Mouse (Mus musculus): ENCODE data around the gene Robo1. TPM values are rescaled to one million over a fixed set of nuclear protein-coding genes. Genes with fewer than 3 reads are reported as not detected.

Gene Robo1
- total RNA-seq, 2 experiments from 2014 or later = 101 to 104 TPM

DNA sequence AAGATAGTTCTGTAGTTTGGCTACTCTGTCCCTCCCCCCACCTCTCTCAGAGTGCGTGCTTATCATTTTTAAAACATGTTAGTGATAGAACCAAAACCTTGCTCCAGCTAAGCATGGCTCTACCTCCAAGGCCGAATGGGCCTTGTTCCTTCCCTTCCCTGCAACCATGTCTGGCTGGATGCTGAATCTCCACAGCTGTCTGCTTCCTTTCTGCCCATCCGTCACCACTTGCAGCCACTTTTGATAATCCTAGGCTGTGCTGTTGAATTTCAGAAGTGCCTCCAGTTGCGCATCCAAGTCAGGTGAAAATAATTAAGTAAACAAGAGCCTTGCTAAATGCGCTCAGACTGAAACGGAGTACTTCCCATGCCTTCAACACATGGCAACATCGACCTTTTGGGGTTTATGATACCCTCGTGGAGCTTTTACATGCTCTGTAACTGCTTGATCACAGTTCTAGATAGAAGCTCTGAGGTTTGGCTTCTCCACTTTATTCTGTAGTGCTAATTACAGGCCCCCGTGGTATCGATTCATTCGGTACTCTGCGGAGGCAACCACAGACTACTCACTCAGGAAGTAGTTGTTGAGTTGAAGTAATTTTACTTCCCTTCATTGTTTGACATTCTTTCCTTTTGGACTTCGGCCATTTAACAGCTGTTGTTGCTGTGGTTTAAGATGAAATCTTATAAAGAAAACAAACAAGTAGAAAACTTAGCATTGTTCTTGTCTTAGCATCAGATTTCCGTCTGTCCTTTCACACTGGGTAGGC is 413.8 kb downstream of the Robo1 start:
- DNase-seq (ENCODE audit: low spot score in 2 of 2) = no peak

DNA sequence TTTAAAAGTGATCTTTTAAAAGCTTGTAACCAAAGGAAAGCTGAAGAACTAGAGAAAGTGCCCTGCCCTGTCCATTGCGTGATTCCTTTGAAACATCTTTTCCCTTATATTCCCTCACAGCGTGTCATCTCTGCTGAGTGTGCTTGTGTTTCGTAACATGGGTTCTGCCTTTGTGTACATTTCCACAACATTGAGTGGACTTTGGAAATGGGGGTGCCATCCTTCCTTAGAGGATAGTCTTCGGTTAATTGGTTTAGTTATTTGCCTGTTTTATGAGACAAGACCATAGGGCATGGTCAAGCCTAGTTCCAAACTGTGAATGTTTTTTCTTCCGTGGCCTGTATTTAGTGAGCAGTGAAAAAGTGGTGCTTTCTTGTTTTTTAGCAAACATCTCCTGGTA is 426.1 kb downstream of the Robo1 start:
- no peak for DNase-seq (ENCODE audit: low spot score in 2 of 2)

DNA sequence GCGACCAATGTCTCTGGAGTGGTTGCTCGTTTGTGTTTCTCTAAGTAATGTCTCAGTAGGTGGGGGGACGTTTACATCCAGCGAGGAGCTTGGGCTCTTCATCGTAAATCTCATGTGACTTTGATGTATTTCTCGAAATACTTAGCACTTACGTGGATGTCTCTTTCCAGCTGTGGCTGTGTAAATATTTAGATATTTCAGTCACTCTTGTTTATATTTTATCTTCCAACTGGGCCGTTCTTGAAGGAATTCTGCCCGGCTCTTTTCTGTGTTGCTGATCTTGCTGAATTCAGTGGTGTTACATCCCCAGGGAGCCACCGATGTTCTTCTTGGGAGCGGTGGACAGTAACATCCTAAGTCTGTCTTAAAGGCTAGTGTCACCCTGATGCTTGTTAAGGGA is 427.1 kb downstream of the Robo1 start:
- DNase-seq (ENCODE audit: low spot score in 2 of 2) = no peak

DNA sequence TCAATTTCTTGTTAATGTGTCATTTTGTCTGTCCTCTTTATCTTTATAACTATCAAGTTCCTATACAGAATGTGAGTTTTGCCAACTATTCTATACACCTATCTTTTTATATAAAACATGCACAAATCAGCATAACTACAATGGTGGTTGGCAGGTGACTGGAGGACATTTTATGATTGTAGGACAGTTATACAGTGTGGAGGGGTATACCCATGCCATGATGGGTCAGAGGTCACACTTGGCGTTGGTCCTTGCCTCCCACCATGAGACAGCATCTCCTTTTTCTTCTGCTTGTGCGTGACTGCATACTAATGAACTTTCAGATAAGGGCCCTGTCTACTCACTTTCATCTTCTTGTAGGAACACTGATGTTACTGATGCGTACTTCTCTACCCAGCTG is 427.5 kb downstream of the Robo1 start:
- DNase-seq (ENCODE audit: low spot score in 2 of 2) = no peak

DNA sequence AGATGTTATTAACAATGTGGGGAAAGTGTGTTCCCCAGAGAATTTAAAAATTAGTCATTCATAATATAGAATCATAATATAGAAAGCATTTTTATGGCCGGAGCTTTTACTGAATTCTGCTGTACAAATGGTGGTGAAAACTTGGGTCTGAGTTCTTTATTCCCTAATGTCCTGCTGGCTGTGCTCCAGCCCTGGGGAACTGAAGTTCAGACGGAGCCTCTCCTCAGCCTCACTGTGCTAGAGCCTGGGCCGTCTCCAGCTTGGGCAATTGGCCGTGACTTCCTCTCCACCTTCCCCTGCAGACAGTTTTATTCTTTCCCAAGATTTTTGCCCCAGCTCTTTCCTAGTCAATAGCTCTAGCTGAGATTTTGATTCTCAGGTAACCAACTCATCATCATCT is 429.0 kb downstream of the Robo1 start:
- DNase-seq (ENCODE audit: low spot score in 2 of 2) = no peak

DNA sequence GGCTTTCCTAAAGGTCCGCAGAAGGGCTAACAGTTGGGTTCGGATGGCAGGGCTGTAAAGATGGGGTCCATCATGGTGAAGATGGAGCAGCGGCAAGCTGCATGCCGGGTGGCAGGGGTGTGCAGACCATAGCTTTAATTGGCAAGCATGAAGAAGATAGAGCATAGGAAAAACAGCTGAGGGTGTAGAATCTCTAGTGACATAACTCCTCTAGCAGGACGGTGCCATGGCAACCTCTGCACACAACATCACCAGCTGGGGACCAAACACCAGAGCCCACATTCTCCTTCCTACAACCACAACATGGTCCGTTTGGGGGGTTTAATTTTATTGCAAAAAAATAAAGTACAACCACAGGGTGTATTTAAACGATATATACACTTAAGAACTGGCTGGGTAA is 432.1 kb downstream of the Robo1 start:
- DNase-seq (ENCODE audit: low spot score in 2 of 2) = no peak

DNA sequence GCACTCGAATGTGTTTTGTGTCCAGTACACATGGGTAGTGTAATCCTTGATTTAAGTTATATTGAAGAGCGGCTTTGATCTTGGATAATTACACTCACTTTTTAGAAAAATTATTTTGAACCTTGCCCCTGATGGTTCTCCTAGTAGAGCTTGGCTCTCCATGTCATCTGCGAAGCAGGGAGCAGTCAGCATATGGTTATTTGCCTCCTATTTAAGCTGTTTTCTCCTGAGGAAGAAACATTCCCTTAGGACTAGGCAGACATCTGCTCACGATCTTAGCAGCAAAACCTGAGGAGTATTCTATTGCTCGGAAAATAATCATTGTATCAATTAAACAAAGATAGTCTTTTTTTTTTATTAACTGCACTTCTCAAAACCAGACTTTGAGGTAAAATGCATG is 439.6 kb downstream of the Robo1 start:
- no peak for DNase-seq (ENCODE audit: low spot score in 2 of 2)

DNA sequence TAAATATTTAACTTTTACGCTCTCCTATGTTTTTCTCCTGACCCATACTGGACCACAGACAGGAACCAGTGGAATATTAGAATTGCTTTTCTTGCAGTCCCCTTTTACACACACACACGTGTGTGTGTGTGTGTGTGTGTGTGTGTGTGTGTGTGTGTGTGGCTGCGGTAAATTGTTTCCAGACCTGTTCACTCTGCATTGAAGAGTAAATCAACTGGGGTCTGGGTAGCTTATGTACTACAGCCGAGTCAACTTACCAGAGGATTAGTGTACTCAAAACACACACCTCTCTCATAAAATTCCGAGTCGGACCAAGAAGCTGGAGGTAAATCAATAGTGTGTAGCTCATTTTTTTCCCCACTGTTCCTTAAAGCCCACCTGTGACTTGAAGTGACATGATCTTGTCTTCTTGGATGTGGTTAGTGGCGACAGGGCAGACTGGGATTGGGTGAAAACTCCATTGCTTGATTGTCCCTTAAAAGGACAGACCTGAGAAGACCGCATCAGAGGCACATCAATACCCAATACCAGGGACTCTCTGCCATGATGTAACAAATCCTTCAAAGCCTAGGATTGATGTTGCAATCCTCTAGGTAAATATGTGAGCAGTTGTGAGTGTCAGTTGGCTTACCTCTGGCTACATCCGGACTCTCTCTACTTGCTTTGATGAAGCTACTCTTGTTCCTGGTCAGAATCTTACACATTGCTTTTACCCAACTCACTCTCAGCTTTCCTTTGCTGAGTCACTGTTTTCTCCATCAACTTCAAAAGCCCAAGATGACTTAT is 457.2 kb downstream of the Robo1 start:
- no peak for DNase-seq (ENCODE audit: low spot score in 2 of 2)

DNA sequence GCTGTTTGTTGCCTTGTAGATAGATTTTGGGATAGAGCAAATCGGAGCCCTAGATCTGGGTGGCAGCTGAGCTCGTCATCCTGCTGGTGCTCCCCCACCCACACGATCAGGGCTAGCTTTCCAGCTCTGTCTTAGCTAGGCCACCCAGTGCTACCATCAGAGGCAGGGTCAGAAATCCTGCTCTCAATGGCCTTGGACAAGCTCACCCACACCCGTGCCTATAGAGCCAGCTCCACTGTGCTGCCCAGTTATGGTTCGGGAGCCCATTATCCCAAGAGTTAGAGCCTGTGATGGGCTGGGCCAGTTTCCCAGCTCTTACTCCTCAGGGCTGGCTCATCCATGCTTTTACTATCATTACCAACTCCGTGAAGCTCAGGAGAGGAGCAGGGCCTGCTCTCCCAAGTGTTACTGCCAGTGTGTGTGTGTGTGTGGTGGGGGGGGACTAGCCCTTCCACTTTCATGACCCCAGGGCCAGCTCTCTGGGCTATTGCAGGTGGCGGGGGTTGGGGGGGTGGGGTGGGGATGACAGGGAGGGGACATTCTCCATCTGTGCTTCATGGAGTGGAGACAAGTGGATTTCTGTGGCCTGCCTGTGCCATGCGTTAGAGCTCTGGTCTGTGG is 461.2 kb downstream of the Robo1 start:
- no peak for DNase-seq (ENCODE audit: low spot score in 2 of 2)

DNA sequence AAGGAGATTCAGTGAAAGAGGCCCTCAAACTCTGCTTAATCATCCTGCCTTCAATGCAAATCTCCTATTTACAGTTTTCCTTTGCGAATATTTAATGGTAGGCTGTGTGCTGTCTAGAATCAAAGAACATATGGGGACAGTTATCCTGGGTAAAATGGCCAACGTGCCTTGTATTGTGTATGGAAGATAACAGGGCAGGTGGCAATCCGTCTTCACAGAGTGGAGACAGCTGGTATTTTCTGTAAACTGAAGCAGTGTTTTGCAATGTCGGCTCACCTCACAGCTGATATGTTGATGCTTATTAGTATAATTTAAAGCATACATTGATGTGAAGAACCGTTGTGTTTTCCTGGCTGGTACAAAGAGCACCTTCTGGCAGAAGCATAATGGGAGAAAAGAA is 464.2 kb downstream of the Robo1 start:
- no peak for DNase-seq (ENCODE audit: low spot score in 2 of 2)

DNA sequence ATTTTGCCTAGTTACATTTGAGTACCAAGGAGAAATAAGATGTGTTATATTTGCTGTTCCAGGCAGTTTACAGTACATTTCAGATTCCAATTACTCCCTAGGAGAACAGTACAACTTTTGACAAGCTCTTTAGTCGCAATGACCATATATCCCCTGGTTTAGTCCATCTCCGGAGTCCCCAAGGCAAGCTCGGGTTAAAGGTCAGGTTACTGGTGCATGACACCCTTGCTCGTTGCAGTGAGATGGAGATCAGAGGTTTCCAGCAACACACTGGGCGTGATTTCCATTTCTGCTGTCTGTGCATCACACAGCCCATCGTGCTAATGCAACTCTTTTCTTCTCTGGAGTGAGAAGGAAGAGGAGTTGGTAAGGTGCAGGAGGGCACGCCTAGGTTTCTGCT is 464.9 kb downstream of the Robo1 start:
- no peak for DNase-seq (ENCODE audit: low spot score in 2 of 2)

DNA sequence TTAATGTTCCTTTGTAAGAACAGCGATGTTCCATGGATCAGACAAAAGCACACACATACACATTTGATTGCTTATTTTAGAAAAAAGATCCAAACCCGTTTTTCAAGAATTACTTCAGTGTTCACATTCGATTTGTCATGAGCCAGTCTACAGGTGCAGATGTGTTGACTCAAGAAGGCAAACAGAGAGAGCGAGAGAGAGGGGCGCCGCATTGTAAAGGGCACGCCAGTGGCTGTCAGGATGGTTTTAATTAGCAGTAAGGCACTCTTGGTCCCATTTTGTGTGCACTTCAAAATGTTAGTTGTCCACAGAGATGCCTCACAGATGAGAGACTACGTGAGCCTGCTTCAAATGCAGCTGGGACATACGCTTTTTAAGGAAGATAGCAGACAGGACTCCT is 470.4 kb downstream of the Robo1 start:
- no peak for DNase-seq (ENCODE audit: low spot score in 2 of 2)

DNA sequence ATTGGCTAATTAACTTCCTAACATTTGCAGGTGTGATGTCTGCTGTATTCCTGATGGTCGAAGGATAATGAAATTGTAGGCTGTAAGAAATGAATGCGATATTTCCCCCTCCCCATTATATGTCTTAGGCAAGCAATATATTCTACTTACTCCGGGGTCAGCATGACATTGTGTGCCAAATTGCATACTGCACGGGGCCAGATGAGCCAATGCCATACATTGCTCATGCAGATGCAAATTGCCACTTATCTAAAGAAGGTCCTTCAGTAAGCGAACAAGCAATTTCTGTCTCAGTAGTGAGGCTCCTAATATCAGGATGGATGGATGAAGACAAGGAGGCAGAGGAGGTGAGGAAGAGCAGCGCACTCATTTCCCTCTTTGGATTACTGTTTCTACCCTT is 474.1 kb downstream of the Robo1 start:
- DNase-seq (ENCODE audit: low spot score in 2 of 2) = no peak

DNA sequence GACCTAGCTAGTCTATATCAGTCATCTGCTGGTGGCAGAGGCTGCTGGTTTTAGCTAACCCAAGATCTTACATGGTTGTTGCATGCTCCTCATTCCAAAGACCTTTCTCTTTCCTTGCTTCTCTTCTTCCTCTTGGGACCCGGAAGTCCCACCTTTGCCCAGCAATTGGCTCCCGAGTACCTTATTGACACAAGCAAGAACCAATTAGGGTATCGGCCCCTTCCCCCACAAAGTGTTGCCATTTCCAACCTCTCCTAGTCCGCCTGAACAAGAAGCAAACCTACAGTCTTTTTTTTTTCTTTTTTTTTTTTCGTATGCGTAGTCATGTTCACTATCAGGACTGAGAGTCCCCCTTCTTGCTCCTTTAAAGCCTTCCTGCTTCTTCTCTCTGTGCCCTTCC is 478.0 kb downstream of the Robo1 start:
- no peak for DNase-seq (ENCODE audit: low spot score in 2 of 2)

DNA sequence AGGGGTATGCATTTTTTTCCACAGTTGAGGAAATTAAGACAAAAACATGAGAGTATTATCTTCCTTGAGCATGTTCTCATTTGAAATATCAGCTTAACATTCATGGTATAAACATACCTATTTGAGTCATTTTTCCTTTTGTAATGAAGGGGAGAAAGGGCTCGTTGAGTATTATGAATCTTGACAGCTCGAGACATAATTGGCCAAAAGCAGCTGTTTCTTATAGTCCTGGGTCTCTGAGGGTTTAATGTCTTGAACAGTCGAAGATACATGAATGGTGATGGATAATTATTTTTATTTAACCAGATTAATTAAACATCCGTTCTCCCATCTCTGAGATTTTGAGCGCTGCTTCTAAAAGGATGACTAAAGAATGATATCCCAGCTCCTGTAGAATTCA is 478.5 kb downstream of the Robo1 start:
- DNase-seq (ENCODE audit: low spot score in 2 of 2) = no peak

DNA sequence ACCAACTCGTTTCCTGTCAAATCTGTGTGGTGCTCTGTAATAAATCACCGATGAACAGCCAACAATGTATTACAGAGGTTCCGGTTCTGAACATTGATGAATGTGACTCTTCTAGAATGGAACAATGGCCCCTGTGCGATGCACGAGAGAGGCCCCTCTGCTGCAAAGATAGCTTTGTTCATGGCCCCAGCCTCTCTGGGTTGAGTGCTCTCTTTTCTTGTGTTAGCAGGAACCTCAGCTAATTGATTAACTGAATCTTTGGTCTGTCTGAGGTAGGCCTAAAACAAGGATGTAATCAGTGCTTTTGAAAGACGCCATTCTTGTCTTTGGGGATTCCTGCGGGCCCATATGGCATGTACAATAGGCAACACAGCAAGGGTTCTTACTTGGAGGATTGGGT is 479.9 kb downstream of the Robo1 start:
- no peak for DNase-seq (ENCODE audit: low spot score in 2 of 2)

DNA sequence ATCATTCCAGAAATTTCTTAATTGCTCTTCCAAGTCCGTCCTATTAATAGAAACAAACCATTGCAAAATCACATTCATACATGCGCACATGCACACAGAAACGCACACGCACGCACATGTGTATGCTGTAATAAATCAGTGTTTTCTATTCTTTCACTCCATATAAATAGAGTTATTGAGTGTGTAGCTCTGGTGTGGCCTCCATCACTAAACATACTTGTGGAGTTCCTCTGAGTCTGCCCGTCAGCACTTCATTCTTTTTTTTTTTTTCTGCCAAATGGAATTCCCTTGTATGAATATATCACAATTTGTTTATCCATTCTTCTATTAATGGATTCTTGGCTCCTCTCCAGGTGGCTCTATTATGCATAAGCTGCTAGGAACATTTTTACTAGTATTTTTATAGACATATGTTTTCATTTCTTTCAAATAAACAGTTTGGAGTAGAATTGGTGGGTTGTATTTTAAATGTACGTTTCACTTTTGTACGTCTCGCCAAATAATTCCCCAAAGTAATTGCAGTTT is 483.1 kb downstream of the Robo1 start:
- DNase-seq (ENCODE audit: low spot score in 2 of 2) = no peak

DNA sequence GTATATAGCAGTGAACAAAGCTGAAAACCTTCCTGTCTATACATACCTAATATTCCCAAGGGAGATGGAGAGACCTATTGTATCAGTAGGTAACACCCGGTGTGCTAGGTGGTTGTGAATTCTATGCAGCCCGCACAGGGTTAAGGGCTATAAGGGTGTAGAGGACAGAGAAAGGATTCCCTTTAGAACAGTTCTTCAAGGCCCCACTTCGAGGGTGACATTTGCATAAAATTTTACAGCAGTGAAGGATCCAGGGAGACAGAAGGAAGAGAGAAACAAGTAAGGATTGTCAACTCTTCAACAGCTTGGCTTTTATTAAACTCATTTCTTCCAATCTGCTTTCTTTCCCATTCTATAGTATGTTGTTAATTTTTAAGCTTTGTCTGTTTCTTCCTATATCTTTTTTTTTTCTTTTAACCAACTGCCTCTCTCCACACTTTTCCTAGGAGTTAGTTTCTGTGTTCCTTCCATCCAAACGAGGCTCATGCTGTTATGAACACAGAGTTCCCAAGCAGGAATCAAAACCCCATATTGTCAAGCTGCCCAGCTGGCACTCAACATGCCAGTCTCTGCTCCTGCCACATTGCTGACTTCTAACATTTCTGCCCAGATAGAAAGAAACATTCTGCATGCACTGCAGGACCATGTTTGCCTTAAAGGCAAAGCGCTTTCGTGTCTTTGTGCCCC is 486.7 kb downstream of the Robo1 start:
- DNase-seq (ENCODE audit: low spot score in 2 of 2) = no peak

DNA sequence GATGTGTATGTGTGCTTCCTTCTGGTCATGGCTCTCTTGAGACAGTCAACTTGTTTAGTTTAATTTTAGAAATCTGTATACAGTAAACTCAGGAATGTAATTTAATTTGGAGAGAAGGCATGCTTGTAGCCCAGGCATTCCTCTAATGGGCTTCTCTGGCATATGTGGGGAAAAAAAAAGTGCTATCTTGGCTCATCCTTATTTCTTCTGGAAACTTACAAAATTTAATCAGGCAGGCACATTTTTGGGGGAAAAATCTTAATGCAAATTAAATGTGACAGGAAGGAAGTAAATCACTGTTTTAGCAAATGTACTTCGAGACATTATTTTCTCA is 487.2 kb downstream of the Robo1 start:
- no peak for DNase-seq (ENCODE audit: low spot score in 2 of 2)

DNA sequence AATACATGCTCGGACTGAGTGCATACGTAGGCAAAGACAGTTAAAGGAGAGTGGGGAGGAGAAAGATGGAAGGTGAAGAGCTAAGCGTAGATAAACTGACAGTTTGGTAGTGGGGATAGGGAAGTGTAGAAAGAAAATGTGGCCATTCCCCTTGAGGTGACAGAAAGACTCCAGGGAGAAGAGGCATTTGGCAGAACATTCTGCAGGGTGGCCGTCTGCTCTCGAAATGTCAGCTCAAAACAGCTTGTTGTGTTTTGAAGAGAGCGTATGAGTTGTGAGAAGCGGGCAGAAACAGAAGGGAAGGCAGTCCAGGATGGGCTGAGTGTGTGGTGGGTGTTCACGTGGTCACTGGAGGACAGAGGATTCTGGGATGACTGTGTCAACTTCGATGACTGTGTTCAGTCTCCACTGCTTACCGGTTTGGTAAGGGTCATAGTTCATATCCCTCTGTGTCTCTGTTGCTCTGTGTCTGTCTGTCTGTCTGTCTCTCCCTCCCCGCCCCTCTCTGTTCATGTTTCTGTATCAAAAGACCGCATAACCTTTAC is 490.4 kb downstream of the Robo1 start:
- no peak for DNase-seq (ENCODE audit: low spot score in 2 of 2)

DNA sequence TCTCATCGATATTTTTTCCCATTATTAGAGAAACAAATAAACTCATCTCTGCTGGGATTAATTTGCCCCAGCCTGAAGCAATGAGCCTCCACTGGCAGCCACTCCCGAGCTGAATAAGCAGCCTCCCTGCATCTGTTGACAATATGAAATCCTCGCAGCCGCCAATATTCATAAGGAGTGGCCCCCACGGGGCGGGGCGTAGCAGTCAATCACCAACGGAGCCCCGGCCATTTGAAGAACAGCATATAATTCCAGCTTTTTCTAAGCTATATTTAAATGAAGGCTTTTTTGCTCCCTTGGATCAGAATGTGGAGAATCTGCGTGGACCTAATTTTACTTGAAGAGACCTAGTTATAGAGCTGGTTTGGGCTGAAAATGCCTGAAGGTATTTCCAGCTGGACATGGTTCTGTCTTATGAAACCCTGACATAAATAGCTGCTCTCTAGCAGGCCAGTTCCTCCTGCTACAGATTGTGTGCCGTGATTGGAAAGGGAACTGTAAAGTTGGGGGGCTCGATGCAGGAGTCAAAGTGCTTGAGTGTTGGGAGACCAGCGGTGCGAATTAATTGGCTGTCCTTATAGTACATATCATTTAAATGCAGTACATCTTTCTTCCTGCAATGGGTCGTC is 492.1 kb downstream of the Robo1 start:
- DNase-seq (ENCODE audit: low spot score in 2 of 2) = no peak
